Mouse (Mus musculus) left cerebral cortex, postnatal 36 days (tissue): ENCODE results near the gene Kcnk13. TPM values are rescaled to one million over a fixed set of nuclear protein-coding genes. Genes with fewer than 3 reads are reported as not detected.

ENCODE experiments used
- microRNA-seq: library from miRNA; unstranded; fragments of <30 nt; microRNA quantifications from one replicate; pipeline ENCODE4 v1.2.0, GENCODE M21; 2022
- total RNA-seq, 2 experiments: library from RNA; stranded (reverse); gene quantifications; 2 replicates each; pipeline ENCODE4 v1.2.3; 2021

The Kcnk13 gene
- total RNA-seq, 2 experiments from 2014 or later: 7.5 to 8.2 TPM

Small RNA genes lying within 50 kb of the gene (microRNA-seq; reads per million reads assigned to microRNA genes)
- not detected for gene Gm23291

Other genes with a start within 250 kb of the Kcnk13 start
- gene Efcab11, start 80.1 kb upstream of the Kcnk13 start, total RNA-seq: under 1 TPM; 0.32 to 0.41 TPM
- 10 to 100 TPM; 19.5 to 29.9 TPM for gene Tdp1, start 80.0 kb upstream of the Kcnk13 start, total RNA-seq
- gene Psmc1, start 145.7 kb downstream of the Kcnk13 start, total RNA-seq: 100 to 1,000 TPM; 188 to 203 TPM
- 10 to 100 TPM; 18.3 to 22.8 TPM for gene Nrde2, start 195.2 kb downstream of the Kcnk13 start, total RNA-seq
- gene Calm1, start 234.9 kb downstream of the Kcnk13 start, total RNA-seq: 1,000 to 10,000 TPM; 2,172 to 2,300 TPM